Mouse (Mus musculus): ENCODE data around the gene Rad51d.
A peak's percentile ranks its signal among the peaks of the same experiment; 100 is the strongest.

Rad51d gene

GRCm38 (mm10) chr11:82889524-82890341, 681 bp downstream of the Rad51d start:
- peak in 1 of 2 experiments; percentile 12 for DNase-seq

DNA sequence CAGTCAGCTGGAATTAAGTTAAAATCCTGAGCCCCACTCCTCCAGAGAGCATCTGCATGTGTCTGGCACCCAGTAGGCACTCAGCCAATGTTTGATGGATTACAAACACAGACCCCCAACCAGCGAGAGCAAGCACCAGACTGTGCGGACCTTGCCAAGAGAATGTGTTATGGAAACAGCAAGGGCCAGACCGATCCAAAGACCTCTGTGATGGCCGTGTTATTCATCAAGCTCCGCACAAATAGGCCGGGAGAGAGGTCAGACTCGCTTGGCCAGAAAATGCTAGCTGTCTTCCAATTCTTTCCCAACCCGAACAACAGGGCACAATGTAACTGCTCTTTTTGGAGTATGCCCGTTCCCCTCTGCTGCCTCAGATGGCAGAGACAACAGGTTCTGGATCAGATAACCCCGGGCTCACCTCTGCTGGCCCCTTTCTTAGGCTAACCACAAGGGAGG, 1.9 kb downstream of the Rad51d start:
- DNase-seq = no peak

DNA sequence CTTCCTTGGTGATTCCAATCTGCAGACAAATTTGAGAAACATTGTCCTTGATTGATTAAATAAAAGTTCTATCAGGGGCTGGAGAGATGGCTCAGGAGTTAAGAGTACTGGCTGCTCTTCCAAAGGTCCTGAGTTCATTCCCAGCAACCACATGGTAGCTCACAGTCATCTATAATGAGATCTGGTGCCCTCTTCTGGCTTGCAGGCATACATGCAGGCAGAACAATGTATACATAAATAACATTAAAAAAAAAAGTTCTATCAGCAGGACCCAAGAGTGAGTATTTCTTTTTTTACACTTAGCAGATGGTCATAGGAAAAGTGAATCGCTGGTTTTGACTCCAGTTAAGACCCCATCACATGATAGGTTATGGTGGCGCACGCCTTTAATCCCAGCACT, 3.9 kb downstream of the Rad51d start:
- no peak for DNase-seq

DNA sequence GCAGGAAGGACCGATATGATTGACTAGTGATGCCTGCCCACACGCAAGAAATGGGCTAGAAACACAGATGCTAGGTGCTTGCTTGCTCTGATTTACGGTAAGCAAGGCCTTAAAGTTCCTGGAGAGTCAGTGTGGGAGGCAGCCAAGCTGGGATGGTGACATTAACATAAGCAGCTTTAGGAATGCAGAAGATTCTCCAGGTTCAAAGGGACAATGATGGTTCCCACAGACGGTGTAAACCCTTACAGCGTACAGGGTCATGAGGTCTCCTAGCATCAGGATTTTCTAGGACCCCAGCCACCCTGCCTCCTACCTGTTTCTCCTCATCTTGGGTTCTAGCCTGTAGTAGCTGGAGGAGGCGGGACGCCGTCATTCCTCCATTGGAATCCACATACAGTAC, 7.2 kb downstream of the Rad51d start:
- DNase-seq = no peak

DNA sequence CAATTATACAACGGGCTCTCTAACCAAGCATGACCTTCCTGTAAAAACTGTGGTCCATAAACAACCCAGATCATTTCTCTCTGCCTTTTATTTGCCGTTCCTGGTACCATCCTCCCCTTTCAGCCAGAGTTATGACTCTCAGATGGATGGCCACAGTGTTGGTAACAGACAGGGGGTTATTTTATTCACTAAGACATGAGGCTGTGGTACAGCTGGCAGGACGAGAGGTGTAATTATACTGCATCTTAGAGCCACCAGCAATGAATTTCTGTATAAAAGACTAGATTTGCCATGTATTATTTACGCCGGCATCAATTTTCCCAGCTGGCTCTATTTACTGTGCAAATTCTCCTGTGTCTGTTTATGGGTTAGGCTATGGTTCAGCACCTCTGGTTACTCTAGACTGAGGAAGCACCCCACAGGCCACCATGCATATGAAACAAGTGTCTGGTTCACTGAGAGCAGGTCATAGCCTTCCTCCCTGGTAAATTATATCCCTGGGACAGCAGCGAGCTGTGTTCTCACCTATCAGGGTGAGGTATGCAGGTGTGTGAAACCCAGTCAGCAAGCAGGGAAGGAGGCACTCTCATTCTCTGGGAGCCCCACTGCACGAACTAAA, 12.6 kb downstream of the Rad51d start:
- DNase-seq = no peak

DNA sequence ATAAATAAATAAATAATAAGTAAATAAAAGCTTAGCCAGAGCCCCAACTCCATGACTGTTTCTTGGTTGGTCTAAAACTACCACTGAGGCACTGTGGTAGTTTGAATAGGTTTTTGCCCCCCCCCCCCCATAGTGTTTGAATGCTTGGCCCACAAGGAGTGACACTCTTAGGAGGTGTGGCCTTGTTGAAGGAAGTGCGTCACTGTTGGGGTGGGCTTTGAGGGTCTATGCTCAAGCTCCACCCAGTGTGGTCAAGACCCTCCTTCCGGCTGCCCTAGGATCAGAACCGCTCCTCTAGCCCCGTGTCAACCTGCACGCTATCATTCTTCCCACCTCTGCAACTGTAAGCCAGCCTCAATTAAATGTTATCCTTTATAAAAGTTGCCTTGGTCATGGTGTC, 14.8 kb downstream of the Rad51d start:
- DNase-seq = no peak

GRCm38 (mm10) chr11:82874924-82875323, 15.5 kb downstream of the Rad51d start:
- DNase-seq = no peak

- peak; percentile 88 to 97 for DNase-seq
Measured at GRCm38 (mm10) chr11:82871031-82871446, 19.4 kb downstream of the Rad51d start, which contains the start of gene Rffl. TSS of gene Rffl (minus strand) at chr11:82871210.

GRCm38 (mm10) chr11:82870173-82871030, 20.0 kb downstream of the Rad51d start:
- DNase-seq = peak; percentile 33 to 45

- DNase-seq = no peak
Measured at GRCm38 (mm10) chr11:82869506-82870172, 20.8 kb downstream of the Rad51d start.

DNA sequence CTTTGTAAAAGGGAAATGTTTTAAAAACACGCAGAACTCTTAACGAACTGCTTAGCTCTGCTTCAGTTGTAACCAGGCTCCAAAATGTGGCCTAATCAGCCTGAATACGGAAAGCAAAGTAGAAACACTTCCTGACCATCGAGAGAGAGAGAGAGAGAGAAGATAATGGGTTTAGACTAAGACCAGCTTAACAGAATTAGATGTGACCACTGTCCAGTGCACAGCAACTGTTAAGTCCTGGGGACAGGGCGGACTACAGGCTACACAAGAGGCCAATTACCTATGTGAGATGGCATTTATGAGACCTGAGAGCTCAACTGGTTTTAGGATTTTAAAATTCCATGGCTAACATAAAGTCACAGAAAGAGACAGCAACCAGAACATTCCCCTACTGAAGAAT, 22.5 kb downstream of the Rad51d start:
- no peak for DNase-seq

DNA sequence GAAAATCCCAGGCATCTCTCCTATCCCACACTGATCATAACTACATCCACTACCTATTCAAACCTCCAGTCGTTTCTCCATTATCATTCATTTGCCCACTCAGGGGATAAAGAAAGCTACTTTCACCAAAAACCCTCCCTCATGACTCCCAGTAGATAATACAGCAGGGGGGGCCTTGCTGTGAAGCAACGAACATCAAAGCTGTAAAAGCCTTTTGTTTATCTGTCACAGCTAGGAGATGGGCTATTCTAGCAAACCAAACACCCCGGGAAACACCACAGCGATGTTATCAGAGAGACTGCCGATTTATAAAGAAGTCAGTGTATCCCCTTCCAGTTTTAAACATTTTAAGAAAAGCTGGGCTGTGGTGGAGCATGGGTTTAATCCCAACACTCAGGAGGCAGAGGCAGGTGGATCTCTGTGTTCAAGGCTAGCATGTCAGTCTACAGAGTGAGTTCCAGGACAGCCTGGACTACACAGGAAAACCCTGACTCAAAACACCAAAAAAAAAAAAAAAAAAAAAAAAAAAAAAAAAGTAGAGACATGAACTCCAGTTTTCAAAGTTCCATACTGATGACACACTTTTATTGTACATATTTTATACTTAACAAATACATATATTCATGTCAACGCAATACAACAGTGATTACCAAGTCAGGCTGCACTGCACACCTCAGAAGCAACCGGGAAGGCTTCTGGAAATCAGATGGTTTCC, 23.4 kb downstream of the Rad51d start:
- DNase-seq = no peak

- DNase-seq = no peak
Measured at GRCm38 (mm10) chr11:82865957-82866356, 24.5 kb downstream of the Rad51d start.

DNA sequence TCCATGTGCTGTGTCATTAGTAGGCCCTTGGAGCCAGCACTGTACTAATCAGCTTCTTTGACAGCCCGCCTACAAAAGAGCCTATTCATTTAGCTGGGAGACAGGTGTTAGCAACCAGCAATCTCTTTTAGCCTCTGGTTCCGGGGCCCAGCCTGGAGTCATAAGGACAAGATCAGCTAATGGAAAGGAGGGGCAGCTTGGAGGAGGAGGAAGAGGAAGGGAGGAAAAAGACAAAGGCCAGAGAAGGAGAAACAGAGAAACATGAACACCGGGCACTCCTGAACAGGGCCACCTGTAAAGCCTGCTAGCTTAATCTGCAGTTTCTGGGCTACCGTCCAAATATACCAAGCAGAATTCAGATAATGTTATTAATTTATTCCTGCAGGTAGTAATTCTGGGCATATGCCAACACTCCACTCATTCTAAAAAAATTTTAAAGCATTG, 26.9 kb downstream of the Rad51d start:
- no peak for DNase-seq

- DNase-seq = no peak
Measured at GRCm38 (mm10) chr11:82863059-82863458, 27.4 kb downstream of the Rad51d start.

- DNase-seq = no peak
Measured at GRCm38 (mm10) chr11:82862638-82863037, 27.8 kb downstream of the Rad51d start.

DNA sequence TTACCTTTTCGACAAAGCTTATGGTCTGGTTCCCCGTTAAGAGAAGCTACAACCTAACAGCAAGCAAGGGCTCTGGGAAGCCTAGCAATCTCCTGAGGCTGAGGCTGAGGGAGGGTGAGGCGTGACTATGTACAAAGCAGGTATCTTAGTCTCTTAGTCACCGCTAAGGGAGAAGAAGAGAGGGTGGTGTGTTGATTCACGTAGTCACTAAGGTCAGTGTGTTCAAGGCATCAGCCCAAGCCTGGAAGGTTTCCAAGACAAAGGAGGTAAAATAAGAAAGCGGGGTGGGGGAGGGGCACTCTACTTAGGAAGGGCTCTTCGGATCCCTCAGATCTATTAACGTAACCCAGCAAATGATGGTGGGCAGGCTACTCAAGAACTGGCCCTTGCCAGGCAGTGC, 28.9 kb downstream of the Rad51d start:
- DNase-seq = no peak

DNA sequence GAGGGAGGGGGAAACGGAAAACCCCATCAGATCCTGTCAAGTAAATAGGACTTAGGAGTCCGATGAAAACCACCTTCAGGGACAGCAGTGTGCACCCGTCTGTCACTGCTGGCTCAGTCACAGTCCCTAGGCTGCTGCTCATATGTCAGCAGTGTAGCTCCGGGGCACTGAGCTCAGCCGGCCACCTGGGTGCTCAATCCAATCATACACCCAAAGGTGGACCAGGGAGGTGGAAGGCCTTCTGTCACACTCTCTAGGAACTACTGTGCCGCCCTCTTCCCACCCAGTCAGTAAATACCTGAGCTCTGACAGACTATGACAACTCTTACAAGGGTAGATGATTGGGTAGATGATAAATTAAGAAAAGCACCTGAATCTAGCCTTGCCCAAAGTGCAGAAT, 29.7 kb downstream of the Rad51d start:
- DNase-seq = no peak

DNA sequence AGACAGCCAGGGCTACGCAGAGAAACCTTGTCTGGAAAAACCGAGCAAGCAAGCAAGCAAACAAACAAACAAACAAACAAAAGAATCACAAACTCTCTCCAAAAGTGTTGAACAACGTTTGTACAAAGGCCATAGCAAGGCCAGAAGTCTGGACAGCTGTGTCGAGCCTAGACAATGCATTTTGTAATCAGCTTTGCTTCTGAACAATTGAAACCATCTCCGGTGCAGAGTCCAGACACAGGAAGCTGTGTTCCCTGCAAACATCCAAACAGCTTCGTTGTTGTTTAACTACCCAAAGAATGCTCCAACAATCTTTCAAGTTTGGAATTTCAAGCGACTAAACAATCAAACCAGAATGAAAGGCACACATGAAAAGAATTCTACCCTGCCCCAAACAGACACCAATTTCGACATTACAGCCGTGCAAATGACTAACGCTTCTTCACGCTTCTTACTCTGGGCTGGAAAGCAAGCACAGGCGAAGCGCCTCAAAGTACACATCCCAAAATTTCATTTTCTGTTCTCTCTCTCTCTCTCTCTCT, 33.0 kb downstream of the Rad51d start:
- DNase-seq = no peak

DNA sequence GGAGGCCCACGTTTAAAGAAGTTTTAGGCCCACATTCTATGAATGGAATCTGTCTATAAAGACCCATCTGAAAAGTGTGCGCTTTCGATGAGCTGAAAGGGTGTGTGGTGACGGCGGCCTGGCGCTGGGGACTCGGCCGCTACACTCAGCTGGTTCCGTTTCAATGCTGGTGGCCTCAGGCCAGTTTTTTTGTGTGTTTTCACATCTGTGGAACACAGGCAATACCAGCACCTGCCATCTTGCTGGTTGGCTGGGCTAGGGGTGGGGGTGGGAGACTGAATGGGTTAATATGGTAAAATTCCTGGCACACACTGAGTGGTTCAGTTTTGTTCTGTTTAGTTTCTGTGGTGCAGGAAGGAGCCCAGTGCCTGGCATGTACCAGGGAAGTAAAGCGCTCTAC, 34.4 kb downstream of the Rad51d start:
- no peak for DNase-seq

DNA sequence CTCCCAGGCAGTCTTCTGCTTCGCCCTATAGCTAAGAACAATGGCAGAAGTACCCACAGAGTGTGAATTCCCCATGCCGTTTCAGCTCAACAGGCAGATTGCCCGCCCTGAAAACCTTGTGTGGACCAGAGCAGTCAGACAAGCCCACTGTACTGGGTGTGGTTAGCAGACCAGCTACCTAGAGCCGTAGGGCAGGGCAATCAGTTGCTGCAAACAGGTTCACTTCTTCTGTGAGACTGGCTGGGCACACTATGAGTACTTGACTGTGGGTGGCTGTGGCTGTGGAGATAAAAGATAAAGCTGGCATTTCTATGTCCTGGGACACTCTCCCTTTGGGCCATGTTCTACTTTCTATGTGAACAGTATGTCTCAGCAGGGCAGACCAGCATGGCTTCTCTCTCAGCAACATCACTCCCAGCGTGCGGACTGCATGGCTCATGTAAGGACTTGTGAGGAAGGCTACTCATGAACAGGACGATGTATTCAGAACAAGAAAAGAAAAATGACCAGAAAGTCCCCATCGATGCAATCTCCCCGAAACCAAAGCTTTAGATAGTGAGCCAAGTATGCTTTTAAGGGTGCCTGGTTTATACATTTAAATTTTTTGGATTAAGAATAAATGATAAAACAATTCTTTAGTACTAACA, 35.0 kb downstream of the Rad51d start:
- DNase-seq = no peak

Data from spleen, adult 18-20 months (tissue).